Mouse (Mus musculus): ENCODE measurements around the gene Lonp1. TPM values are rescaled to one million over a fixed set of nuclear protein-coding genes. Genes with fewer than 3 reads are reported as not detected.

Lonp1 gene
- polyA plus RNA-seq, 1 experiment from 2014 or later = 65.4 TPM

DNA sequence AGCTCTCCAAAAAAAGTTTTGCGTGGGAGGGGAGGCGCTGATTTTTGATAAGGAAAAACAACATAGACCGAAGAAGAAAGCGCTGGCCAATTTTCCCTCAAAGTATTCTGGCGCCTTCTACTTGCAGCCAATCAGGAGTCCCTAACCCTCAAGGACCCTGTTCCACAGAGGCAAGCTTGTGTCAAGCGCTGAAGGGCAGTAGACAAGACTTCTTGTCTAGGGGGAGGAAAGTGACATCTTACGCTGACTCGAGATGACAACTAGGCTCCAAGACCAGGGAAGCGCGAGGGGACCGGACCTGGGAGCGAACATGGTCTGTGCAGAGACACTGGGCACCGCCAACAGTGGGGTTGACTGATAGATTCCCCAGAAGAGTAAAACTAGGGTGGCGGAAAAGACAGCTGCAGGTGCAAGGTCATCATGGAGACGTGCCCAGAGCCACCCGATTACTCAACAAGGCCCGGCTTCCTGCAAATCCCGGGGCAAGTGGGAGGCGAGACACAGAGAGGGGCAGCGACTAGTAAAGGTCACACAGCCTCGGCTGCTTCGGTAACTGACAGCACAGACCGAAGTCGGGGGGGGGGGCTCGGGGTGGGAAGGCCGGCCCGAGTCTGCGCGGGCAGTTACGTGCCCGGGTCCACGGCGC lies 43.0 kb downstream of the Lonp1 start:
- no peaks in the 10 kb centered on the region for H3K27me3 ChIP-seq (replicated peaks)
- WGBS (ENCODE audit: insufficient replicate concordance) = under 1% methylated on average over 31 of the region's 33 CpGs
- H3K9ac ChIP-seq = peak overlapping the region; percentile 96
- H3K9me3 ChIP-seq (replicated peaks) = no peaks in the 10 kb centered on the region
- no peak for ATAC-seq
- peak overlapping the region; percentile 93 for H3K4me2 ChIP-seq
- peaks cover 74% of the 10 kb centered on the region for H3K36me3 ChIP-seq
- peak overlapping the region; percentile 95 for H3K4me3 ChIP-seq
- H3K4me1 ChIP-seq = peaks cover 57% of the 10 kb centered on the region
- peak overlapping the region; percentile 97 for H3K27ac ChIP-seq

GRCm38 (mm10) chr17:56583071-56583470 lies 43.6 kb downstream of the Lonp1 start:
- Histone ChIP-seq H3K4me3 (peak overlapping the region; percentile 95), H3K9ac (peak overlapping the region; percentile 96), H3K36me3 (peaks cover 74% of the 10 kb centered on the region), H3K4me1 (peaks cover 51% of the 10 kb centered on the region), H3K27me3 (replicated peaks) (no peaks in the 10 kb centered on the region), H3K9me3 (replicated peaks) (no peaks in the 10 kb centered on the region), H3K4me2 (peak overlapping the region; percentile 93), H3K27ac (peak overlapping the region; percentile 97)
- WGBS (ENCODE audit: insufficient replicate concordance) = 68% methylated on average over 1 of the region's 1 CpGs
- ATAC-seq = no peak

DNA sequence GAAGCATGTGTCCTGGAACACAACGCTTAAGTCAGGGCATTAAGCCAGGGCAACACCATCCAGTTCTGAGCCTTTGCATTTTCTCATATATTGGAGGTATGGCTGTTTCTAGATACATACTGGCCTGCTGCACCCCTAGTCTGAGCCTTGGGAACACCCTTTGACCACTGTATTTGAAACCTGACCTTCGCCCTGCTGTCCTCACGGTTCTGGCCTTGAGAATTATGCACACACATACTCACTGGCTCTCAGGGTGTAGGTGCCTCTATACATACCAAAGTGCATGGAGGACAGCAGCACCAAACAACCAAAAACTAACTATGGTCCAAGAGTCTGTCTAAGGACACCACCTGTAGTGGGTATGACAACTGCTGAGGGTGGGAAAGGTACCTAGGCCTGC lies 53.7 kb downstream of the Lonp1 start:
- H3K27me3 ChIP-seq (replicated peaks) = no peaks in the 10 kb centered on the region
- no peak overlapping the region for H3K9ac ChIP-seq
- H3K9me3 ChIP-seq (replicated peaks) = no peaks in the 10 kb centered on the region
- no peak overlapping the region for H3K4me2 ChIP-seq
- no peak overlapping the region for H3K4me3 ChIP-seq
- H3K27ac ChIP-seq = no peak overlapping the region
- 0 out of 2 replicates have a peak, but pooled peaks cover 5% of the 10 kb centered on the region for H3K4me1 ChIP-seq
- peaks cover 97% of the 10 kb centered on the region for H3K36me3 ChIP-seq
- peak; percentile 3; the same call in 1 of the 2 replicates for ATAC-seq
- WGBS (ENCODE audit: insufficient replicate concordance) = 93% methylated on average over 3 of the region's 3 CpGs

DNA sequence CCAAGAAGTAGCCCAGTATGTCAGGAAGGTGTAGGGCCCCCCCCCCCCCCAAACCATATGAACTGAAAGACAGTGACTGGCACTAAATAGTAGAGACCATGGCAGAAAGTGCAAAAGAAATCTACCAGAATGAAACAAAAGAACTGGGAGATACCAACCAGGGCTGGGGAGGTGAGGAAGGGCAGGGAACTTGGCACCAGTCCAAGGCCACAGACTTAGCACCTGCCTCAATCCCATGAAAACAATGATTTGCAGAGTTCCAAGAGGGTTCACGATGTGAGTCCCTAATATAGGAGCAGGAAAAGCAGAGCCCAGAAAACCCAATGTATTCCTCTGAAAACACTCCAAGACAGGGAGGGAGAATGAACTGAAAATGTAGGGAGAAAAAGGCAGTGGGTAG lies 54.5 kb downstream of the Lonp1 start:
- H3K36me3 ChIP-seq = peaks cover 97% of the 10 kb centered on the region
- H3K27ac ChIP-seq = no peak overlapping the region
- no peak overlapping the region for H3K9ac ChIP-seq
- 0 out of 2 replicates have a peak, but pooled peaks cover 5% of the 10 kb centered on the region for H3K4me1 ChIP-seq
- no peak for ATAC-seq
- no peak overlapping the region for H3K4me3 ChIP-seq
- no peaks in the 10 kb centered on the region for H3K9me3 ChIP-seq (replicated peaks)
- 83% methylated on average over 1 of the region's 1 CpGs for WGBS (ENCODE audit: insufficient replicate concordance)
- no peak overlapping the region for H3K4me2 ChIP-seq
- H3K27me3 ChIP-seq (replicated peaks) = no peaks in the 10 kb centered on the region

DNA sequence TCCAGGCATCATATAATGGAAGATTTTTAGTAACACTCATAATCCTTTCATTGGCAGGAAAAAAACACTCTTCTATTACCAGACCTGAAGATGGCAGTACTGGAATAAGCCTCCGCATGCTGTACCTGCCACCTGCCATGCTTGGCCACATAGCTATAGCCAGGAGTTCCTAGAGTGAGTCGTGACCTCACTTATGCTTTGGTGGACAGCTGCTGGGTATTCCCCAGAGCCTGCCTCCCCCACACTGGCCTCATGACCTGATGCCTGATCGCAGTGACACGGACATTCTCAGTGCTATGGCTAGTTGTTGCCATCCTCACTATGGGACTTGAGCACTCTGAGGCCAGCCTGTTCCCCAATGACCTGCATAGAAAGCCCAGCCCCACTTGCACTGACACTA lies 56.4 kb downstream of the Lonp1 start:
- WGBS (ENCODE audit: insufficient replicate concordance) = 90% methylated on average over 4 of the region's 4 CpGs
- peaks cover 99% of the 10 kb centered on the region for H3K36me3 ChIP-seq
- no peaks in the 10 kb centered on the region for H3K9me3 ChIP-seq (replicated peaks)
- H3K4me1 ChIP-seq = 0 out of 2 replicates have a peak, but pooled peaks cover 5% of the 10 kb centered on the region
- no peak overlapping the region for H3K4me3 ChIP-seq
- H3K27ac ChIP-seq = no peak overlapping the region
- no peaks in the 10 kb centered on the region for H3K27me3 ChIP-seq (replicated peaks)
- H3K4me2 ChIP-seq = no peak overlapping the region
- no peak for ATAC-seq
- H3K9ac ChIP-seq = no peak overlapping the region

GRCm38 (mm10) chr17:56567370-56567769 lies 59.3 kb downstream of the Lonp1 start:
- H3K4me1 ChIP-seq = no peaks in the 10 kb centered on the region
- no peak overlapping the region for H3K4me3 ChIP-seq
- 83% methylated on average over 4 of the region's 4 CpGs for WGBS (ENCODE audit: insufficient replicate concordance)
- no peak for ATAC-seq
- peaks cover 100% of the 10 kb centered on the region for H3K36me3 ChIP-seq
- H3K27me3 ChIP-seq (replicated peaks) = no peaks in the 10 kb centered on the region
- H3K9ac ChIP-seq = no peak overlapping the region
- H3K27ac ChIP-seq = no peak overlapping the region
- no peaks in the 10 kb centered on the region for H3K9me3 ChIP-seq (replicated peaks)
- H3K4me2 ChIP-seq = no peak overlapping the region

- Histone ChIP-seq H3K4me3 (no peak overlapping the region), H3K27me3 (replicated peaks) (no peaks in the 10 kb centered on the region), H3K9ac (no peak overlapping the region), H3K9me3 (replicated peaks) (no peaks in the 10 kb centered on the region), H3K36me3 (peaks cover 100% of the 10 kb centered on the region), H3K4me2 (no peak overlapping the region), H3K27ac (no peak overlapping the region), H3K4me1 (no peaks in the 10 kb centered on the region)
- WGBS (ENCODE audit: insufficient replicate concordance) = 90% methylated on average over 5 of the region's 5 CpGs
- ATAC-seq = no peak
These were observed 59.8 kb downstream of the Lonp1 start for GRCm38 (mm10) chr17:56566918-56567317.

DNA sequence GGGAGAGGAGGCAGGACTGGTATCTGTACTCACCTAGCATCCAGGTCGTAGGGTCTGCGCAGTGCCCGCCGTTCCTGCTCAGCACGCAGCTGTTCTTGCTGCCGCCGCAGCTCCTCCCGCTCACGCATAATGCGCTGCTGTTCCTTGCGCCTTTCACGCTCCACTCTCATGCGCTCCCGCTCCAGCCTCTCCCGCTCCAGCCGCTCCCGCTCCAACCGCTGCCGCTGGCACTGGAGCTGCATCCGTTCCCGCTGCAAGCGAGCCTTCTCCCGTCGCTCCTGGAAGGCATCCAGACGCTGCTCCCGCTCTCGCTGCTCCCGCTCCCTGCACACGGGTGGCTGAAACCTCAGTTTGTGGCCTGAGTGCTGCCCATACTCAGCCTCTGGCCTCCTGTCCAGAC lies 60.4 kb downstream of the Lonp1 start:
- Histone ChIP-seq H3K9ac (no peak overlapping the region), H3K9me3 (replicated peaks) (no peaks in the 10 kb centered on the region), H3K4me2 (no peak overlapping the region), H3K27me3 (replicated peaks) (no peaks in the 10 kb centered on the region), H3K4me3 (no peak overlapping the region), H3K4me1 (no peaks in the 10 kb centered on the region), H3K36me3 (peaks cover 100% of the 10 kb centered on the region), H3K27ac (no peak overlapping the region)
- no peak for ATAC-seq
- 95% methylated on average over 29 of the region's 29 CpGs for WGBS (ENCODE audit: insufficient replicate concordance)

Other genes starting within 250 kb of the Lonp1 start
- gene Ptprs, start 150.4 kb downstream of the Lonp1 start, polyA plus RNA-seq (2016; fragmentation: Nextera tagmentation; extraction: Ambion mirVana) = 19.3 and 21.2 TPM in 2 replicates
- gene Znrf4, start 114.5 kb downstream of the Lonp1 start, polyA plus RNA-seq (2016; fragmentation: Nextera tagmentation; extraction: Ambion mirVana) = not detected in 2 replicates
- 0.20 and 0.25 TPM in 2 replicates for gene Gm20219, start 72.5 kb downstream of the Lonp1 start, polyA plus RNA-seq (2016; fragmentation: Nextera tagmentation; extraction: Ambion mirVana)
- 58.9 and 63.6 TPM in 2 replicates for gene Safb2, start 42.3 kb downstream of the Lonp1 start, polyA plus RNA-seq (2016; fragmentation: Nextera tagmentation; extraction: Ambion mirVana)
- gene Safb, start 42.1 kb downstream of the Lonp1 start, polyA plus RNA-seq (2016; fragmentation: Nextera tagmentation; extraction: Ambion mirVana) = 73.6 and 79.1 TPM in 2 replicates
- gene 2410015M20Rik, start 17.1 kb downstream of the Lonp1 start, polyA plus RNA-seq (2016; fragmentation: Nextera tagmentation; extraction: Ambion mirVana) = 176 and 179 TPM in 2 replicates
- gene Rpl36, start 13.5 kb downstream of the Lonp1 start, polyA plus RNA-seq (2016; fragmentation: Nextera tagmentation; extraction: Ambion mirVana) = 1,562 and 1,574 TPM in 2 replicates
- 0.50 and 0.57 TPM in 2 replicates for gene Catsperd, start 1.3 kb upstream of the Lonp1 start, polyA plus RNA-seq (2016; fragmentation: Nextera tagmentation; extraction: Ambion mirVana)
- 66.3 and 67.5 TPM in 2 replicates for gene Ranbp3, start 46.4 kb upstream of the Lonp1 start, polyA plus RNA-seq (2016; fragmentation: Nextera tagmentation; extraction: Ambion mirVana)
- gene Ndufa11, start 90.9 kb upstream of the Lonp1 start, polyA plus RNA-seq (2016; fragmentation: Nextera tagmentation; extraction: Ambion mirVana) = 265 and 282 TPM in 2 replicates
- gene Vmac, start 91.1 kb upstream of the Lonp1 start, polyA plus RNA-seq (2016; fragmentation: Nextera tagmentation; extraction: Ambion mirVana) = 3.8 and 4.0 TPM in 2 replicates
- 3.2 and 4.1 TPM in 2 replicates for gene Nrtn, start 130.6 kb upstream of the Lonp1 start, polyA plus RNA-seq (2016; fragmentation: Nextera tagmentation; extraction: Ambion mirVana)
- gene Dus3l, start 137.9 kb upstream of the Lonp1 start, polyA plus RNA-seq (2016; fragmentation: Nextera tagmentation; extraction: Ambion mirVana) = 24.1 and 24.6 TPM in 2 replicates
- gene Prr22, start 143.4 kb upstream of the Lonp1 start, polyA plus RNA-seq (2016; fragmentation: Nextera tagmentation; extraction: Ambion mirVana) = 1.1 and 1.2 TPM in 2 replicates
- gene Rfx2, start 204.1 kb upstream of the Lonp1 start, polyA plus RNA-seq (2016; fragmentation: Nextera tagmentation; extraction: Ambion mirVana) = 12.6 and 13.6 TPM in 2 replicates
- not detected in 2 replicates for gene Acsbg2, start 247.6 kb upstream of the Lonp1 start, polyA plus RNA-seq (2016; fragmentation: Nextera tagmentation; extraction: Ambion mirVana)
- 0.08 and 0.11 TPM in 2 replicates for gene 1700061G19Rik, start 248.6 kb upstream of the Lonp1 start, polyA plus RNA-seq (2016; fragmentation: Nextera tagmentation; extraction: Ambion mirVana)